Mouse (Mus musculus): ENCODE data around the gene Trim27. TPM values are rescaled to one million over a fixed set of nuclear protein-coding genes. Genes with fewer than 3 reads are reported as not detected.

Gene Trim27
- polyA plus RNA-seq, 1 experiment from 2014 or later: 42.7 TPM

DNA sequence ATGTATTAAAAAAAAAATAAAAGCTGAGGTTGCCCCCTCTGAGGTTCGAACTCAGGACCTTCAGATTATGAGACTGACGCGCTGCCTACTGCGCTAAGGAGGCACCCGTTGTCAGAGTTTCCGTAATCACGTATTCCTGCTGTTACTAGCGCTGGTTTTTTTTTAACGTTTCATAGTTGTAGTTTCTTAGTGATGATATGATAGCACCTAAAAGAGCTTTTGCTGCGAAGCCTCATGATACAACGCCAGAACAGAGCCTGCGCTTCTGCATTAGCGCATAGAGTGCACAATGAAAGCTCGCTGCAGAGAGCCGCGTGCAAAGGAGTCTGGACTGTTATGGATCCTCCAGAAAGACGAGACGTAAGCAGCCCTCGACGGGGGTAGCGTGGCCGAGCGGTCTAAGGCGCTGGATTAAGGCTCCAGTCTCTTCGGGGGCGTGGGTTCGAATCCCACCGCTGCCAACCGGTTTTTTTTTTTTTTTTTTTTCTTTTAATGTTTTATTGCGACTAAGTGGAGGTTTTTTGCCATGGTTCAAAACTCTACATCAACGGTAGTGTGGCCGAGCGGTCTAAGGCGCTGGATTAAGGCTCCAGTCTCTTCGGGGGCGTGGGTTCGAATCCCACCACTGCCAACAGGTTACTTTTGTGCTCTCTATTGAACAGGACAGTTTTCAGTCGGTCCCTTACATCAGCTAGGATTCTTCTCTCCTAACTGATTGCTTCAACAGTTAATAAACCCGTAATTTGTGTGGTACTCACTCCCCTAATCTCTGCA lies 9.4 kb upstream of the Trim27 start:
- ATAC-seq (ENCODE audit: low read depth): peak; percentile 77
- H3K27ac ChIP-seq (ENCODE audit: low read length): peak overlapping the region; percentile 53; the same call in 1 of the 2 replicates
- H3K4me2 ChIP-seq (ENCODE audit: low read depth, low read length): peak overlapping the region; percentile 97
- peak overlapping the region; percentile 75 for H3K4me3 ChIP-seq (ENCODE audit: low read depth, low read length)
- H3K27me3 ChIP-seq (ENCODE audit: control insufficient read depth, insufficient read depth, low read depth, low read length): no peaks in the 10 kb centered on the region; the same call in 1 of the 2 replicates
- WGBS (ENCODE audit: insufficient replicate concordance): under 1% methylated on average over 39 of the region's 39 CpGs
- H3K4me1 ChIP-seq (ENCODE audit: control insufficient read depth, low read depth, low read length): peaks cover 29% of the 10 kb centered on the region
- H3K9me3 ChIP-seq (replicated peaks; ENCODE audit: control insufficient read depth, low read length): no peaks in the 10 kb centered on the region
- H3K36me3 ChIP-seq (ENCODE audit: control insufficient read depth, insufficient read depth): no peaks in the 10 kb centered on the region
- peak overlapping the region; percentile 15; the same call in 1 of the 2 replicates for H3K9ac ChIP-seq (ENCODE audit: low read depth, low read length)

DNA sequence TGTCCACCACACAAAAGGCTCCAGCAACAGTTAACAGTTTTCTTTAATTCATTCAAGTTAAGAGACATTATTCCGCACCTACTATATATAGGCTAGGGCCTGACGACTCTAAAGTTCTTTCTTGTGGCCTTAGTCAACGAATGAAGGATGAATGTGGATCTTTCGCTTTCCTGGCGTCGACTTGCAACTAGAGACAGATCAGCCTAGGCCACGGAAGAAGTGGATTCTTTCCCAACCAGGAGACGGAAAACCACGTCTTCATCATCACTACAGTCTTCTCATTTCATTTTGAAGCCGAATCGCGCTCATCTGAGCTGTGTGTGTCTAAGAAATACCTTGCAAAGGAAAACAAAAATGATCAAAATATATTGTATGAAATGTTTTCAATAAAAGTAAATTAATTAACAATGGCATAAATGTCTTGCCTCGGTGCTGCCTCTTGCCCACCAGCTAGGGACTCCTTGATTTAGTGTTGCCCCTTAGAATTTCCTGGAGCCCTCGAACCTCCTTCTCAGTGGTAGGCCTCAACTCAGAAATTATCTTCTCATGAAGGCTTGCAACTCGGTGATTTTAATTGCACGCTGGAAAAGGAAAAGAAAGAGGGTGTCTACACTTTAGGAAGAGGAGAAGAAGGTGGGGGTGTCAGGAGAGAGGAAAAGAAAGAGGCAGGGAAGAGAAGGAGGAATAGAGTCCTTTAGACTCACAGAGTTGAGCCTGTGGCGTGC lies 8.7 kb upstream of the Trim27 start:
- Histone ChIP-seq H3K36me3 (ENCODE audit: control insufficient read depth, insufficient read depth) (no peaks in the 10 kb centered on the region), H3K9ac (ENCODE audit: low read depth, low read length) (no peak overlapping the region), H3K4me2 (ENCODE audit: low read depth, low read length) (peak overlapping the region; percentile 97; the same call in 1 of the 2 replicates), H3K4me3 (ENCODE audit: low read depth, low read length) (peak overlapping the region; percentile 63), H3K27ac (ENCODE audit: low read length) (no peak overlapping the region), H3K4me1 (ENCODE audit: control insufficient read depth, low read depth, low read length) (peaks cover 29% of the 10 kb centered on the region), H3K27me3 (ENCODE audit: control insufficient read depth, insufficient read depth, low read depth, low read length) (no peaks in the 10 kb centered on the region; the same call in 1 of the 2 replicates), H3K9me3 (replicated peaks; ENCODE audit: control insufficient read depth, low read length) (no peaks in the 10 kb centered on the region)
- 65% methylated on average over 17 of the region's 17 CpGs for WGBS (ENCODE audit: insufficient replicate concordance)
- no peak for ATAC-seq (ENCODE audit: low read depth)

DNA sequence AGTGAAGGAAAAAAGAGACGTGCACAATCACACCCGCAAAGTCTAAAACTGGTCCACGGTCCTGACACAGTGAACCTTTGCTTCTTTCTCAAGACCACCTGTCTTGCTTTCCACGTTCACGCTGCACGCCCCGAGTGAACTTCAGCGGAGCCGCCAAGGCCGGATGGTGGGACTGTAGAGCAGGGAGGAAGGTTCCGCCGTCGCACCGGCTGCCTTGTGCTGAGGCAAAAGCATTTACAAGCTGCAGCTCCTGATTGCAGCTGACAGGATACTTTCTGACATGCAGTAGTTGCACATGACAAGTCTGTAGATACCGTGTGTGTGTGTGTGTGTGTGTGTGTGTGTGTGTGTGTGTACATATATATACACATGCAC lies 8.1 kb upstream of the Trim27 start:
- no peaks in the 10 kb centered on the region for H3K27me3 ChIP-seq (ENCODE audit: control insufficient read depth, insufficient read depth, low read depth, low read length)
- WGBS (ENCODE audit: insufficient replicate concordance): 26% methylated on average over 15 of the region's 15 CpGs
- H3K9me3 ChIP-seq (replicated peaks; ENCODE audit: control insufficient read depth, low read length): no peaks in the 10 kb centered on the region
- H3K36me3 ChIP-seq (ENCODE audit: control insufficient read depth, insufficient read depth): no peaks in the 10 kb centered on the region
- H3K4me2 ChIP-seq (ENCODE audit: low read depth, low read length): peak overlapping the region; percentile 68; the same call in 1 of the 2 replicates
- peaks cover 29% of the 10 kb centered on the region for H3K4me1 ChIP-seq (ENCODE audit: control insufficient read depth, low read depth, low read length)
- no peak overlapping the region for H3K9ac ChIP-seq (ENCODE audit: low read depth, low read length)
- H3K4me3 ChIP-seq (ENCODE audit: low read depth, low read length): peak overlapping the region; percentile 63
- no peak overlapping the region for H3K27ac ChIP-seq (ENCODE audit: low read length)
- no peak for ATAC-seq (ENCODE audit: low read depth)

DNA sequence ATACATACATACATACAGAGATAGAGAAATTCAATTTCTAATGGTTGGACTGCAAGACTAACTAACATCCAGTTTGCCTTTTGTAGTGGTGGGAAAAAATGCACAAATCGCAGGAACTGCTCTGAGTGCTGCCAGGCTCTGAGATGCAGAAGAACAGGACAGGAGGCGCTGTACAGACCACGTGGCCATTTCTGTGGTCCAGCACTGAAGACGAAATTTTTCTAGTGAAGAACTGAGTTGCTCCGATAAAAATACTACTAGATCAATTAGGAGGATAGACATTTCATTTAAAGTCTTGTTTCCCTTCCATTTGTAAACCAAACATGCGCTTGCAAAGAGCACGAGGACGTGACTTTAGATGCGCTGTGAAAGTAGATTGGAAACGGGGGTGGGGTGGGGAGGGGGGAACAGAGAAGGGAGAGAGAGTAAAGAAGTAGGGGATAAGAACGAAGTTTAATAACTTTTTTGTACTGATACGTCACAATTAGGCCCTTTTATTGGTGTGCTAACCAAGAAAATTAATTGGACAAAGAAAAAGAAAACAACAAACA lies 7.6 kb upstream of the Trim27 start:
- WGBS (ENCODE audit: insufficient replicate concordance): 1% methylated on average over 12 of the region's 12 CpGs
- Histone ChIP-seq H3K4me1 (ENCODE audit: control insufficient read depth, low read depth, low read length) (peaks cover 28% of the 10 kb centered on the region), H3K27ac (ENCODE audit: low read length) (no peak overlapping the region; the same call in 1 of the 2 replicates), H3K4me3 (ENCODE audit: low read depth, low read length) (peak overlapping the region; percentile 63), H3K27me3 (ENCODE audit: control insufficient read depth, insufficient read depth, low read depth, low read length) (no peaks in the 10 kb centered on the region), H3K36me3 (ENCODE audit: control insufficient read depth, insufficient read depth) (no peaks in the 10 kb centered on the region), H3K9ac (ENCODE audit: low read depth, low read length) (peak overlapping the region; percentile 57), H3K9me3 (replicated peaks; ENCODE audit: control insufficient read depth, low read length) (no peaks in the 10 kb centered on the region), H3K4me2 (ENCODE audit: low read depth, low read length) (peak overlapping the region; percentile 68)
- no peak for ATAC-seq (ENCODE audit: low read depth)

DNA sequence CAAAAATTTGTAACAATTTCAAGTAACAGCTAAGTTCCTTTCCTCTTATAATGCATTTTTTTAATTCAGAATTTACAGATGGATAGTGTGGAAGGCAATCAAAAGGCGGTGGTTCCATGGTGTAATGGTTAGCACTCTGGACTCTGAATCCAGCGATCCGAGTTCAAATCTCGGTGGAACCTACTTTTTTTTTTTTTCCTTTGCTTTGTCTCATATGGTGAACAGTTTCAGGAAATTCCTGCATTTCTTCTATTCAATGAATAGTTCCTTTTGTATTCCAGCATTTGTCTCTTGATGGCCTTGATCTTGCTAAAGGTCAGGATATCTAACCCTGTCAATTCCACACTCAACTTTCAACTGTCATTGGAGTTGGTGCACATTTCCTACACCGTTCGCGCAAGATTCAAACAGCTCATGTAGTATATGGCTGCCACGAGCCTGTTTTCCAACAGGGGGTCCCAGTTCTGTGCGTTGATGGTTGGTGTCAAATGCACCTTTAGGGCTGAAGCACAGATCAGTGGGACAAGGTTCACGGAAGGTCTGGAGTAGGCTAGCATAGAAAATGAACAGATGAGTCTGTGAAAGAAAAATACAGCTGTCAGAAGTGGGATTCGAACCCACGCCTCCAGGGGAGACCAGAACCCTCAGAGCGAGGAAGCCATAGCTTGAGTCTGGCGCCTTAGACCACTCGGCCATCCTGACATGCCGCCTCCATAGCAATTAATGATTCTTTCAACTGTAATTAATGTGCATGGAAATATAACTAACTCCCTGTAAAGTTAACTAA lies 6.8 kb upstream of the Trim27 start:
- Histone ChIP-seq H3K27ac (ENCODE audit: low read length) (no peak overlapping the region), H3K4me2 (ENCODE audit: low read depth, low read length) (peak overlapping the region; percentile 68), H3K9me3 (replicated peaks; ENCODE audit: control insufficient read depth, low read length) (no peaks in the 10 kb centered on the region), H3K4me1 (ENCODE audit: control insufficient read depth, low read depth, low read length) (peaks cover 24% of the 10 kb centered on the region), H3K9ac (ENCODE audit: low read depth, low read length) (peak overlapping the region; percentile 42), H3K27me3 (ENCODE audit: control insufficient read depth, insufficient read depth, low read depth, low read length) (no peaks in the 10 kb centered on the region), H3K36me3 (ENCODE audit: control insufficient read depth, insufficient read depth) (no peaks in the 10 kb centered on the region), H3K4me3 (ENCODE audit: low read depth, low read length) (peak overlapping the region; percentile 52)
- peak; percentile 52 for ATAC-seq (ENCODE audit: low read depth)
- WGBS (ENCODE audit: insufficient replicate concordance): 1% methylated on average over 16 of the region's 16 CpGs

DNA sequence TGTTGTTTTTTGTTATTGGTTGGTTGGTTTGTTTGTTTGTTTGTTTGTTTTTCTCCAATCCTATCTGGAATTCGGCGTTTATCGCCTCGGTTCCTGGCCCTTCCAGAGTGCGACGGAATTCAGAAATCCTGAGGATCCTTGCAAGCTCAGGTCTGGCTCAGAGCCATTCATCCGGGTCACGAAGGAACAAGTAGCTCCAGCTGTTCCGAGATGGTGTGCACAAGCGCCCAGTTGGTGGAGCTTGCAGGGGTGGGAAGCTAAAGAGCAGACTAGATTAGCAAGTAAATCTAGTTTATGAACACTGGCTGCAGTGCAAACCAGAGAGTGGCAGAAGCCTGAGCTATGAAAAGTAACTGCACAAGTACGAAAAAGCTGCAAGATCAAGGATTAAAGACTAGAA lies 6.2 kb upstream of the Trim27 start:
- H3K27me3 ChIP-seq (ENCODE audit: control insufficient read depth, insufficient read depth, low read depth, low read length): no peaks in the 10 kb centered on the region
- peaks cover 24% of the 10 kb centered on the region for H3K4me1 ChIP-seq (ENCODE audit: control insufficient read depth, low read depth, low read length)
- no peaks in the 10 kb centered on the region for H3K36me3 ChIP-seq (ENCODE audit: control insufficient read depth, insufficient read depth)
- H3K4me2 ChIP-seq (ENCODE audit: low read depth, low read length): peak overlapping the region; percentile 68
- H3K9me3 ChIP-seq (replicated peaks; ENCODE audit: control insufficient read depth, low read length): no peaks in the 10 kb centered on the region
- H3K9ac ChIP-seq (ENCODE audit: low read depth, low read length): peak overlapping the region; percentile 10; the same call in 1 of the 2 replicates
- no peak for ATAC-seq (ENCODE audit: low read depth)
- H3K4me3 ChIP-seq (ENCODE audit: low read depth, low read length): peak overlapping the region; percentile 52
- H3K27ac ChIP-seq (ENCODE audit: low read length): 0 out of 2 replicates have a peak overlapping the region, but pooled peaks have one; percentile 24
- 1% methylated on average over 11 of the region's 11 CpGs for WGBS (ENCODE audit: insufficient replicate concordance)

DNA sequence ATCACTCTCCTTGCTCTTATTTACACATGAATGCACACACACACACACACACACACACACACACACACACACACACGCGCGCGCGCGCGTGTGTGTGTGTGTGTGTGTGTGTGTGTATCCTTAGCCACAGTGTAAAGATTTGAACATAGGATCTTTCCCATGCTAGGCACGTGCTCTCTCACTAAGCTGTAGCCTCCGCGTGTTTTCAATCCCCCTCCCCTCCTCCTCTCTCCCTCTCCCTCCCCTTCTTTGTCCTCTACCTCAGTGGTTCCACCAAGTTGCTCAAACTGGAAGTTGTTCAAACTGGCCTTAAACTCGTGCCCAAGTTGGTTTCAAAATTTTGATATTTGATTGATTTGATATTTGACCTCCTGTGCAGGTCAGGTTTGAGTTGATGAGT lies 2.5 kb upstream of the Trim27 start:
- Histone ChIP-seq H3K4me3 (ENCODE audit: low read depth, low read length) (no peak overlapping the region), H3K9me3 (replicated peaks; ENCODE audit: control insufficient read depth, low read length) (no peaks in the 10 kb centered on the region), H3K36me3 (ENCODE audit: control insufficient read depth, insufficient read depth) (no peaks in the 10 kb centered on the region), H3K27ac (ENCODE audit: low read length) (no peak overlapping the region), H3K9ac (ENCODE audit: low read depth, low read length) (no peak overlapping the region), H3K4me1 (ENCODE audit: control insufficient read depth, low read depth, low read length) (peaks cover 29% of the 10 kb centered on the region), H3K4me2 (ENCODE audit: low read depth, low read length) (no peak overlapping the region), H3K27me3 (ENCODE audit: control insufficient read depth, insufficient read depth, low read depth, low read length) (no peaks in the 10 kb centered on the region)
- no peak for ATAC-seq (ENCODE audit: low read depth)
- 75% methylated on average over 9 of the region's 11 CpGs for WGBS (ENCODE audit: insufficient replicate concordance)

DNA sequence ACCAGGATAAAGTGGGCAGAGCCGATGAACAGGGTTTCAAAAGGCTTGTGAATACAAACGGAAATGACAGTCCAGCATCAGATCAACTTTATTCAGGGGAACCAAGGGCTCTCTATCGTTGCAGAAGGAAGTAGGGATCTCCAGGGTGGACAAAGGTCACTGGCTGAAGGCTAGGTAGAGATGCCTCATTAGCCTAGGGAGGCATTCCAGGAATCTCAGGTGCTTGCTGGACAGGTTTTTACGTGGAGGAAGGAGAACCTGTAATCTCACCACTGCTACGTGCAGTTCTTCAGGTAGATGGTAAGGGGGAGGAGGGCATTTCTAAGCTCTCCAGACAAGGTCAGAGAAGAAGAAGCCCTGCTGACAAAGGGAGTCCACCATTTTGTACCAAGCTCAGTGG lies 1.6 kb upstream of the Trim27 start:
- Histone ChIP-seq H3K9ac (ENCODE audit: low read depth, low read length) (no peak overlapping the region), H3K4me1 (ENCODE audit: control insufficient read depth, low read depth, low read length) (peaks cover 33% of the 10 kb centered on the region), H3K27ac (ENCODE audit: low read length) (no peak overlapping the region), H3K27me3 (ENCODE audit: control insufficient read depth, insufficient read depth, low read depth, low read length) (no peaks in the 10 kb centered on the region), H3K9me3 (replicated peaks; ENCODE audit: control insufficient read depth, low read length) (no peaks in the 10 kb centered on the region), H3K36me3 (ENCODE audit: control insufficient read depth, insufficient read depth) (peaks cover 6% of the 10 kb centered on the region), H3K4me3 (ENCODE audit: low read depth, low read length) (no peak overlapping the region), H3K4me2 (ENCODE audit: low read depth, low read length) (no peak overlapping the region)
- 62% methylated on average over 5 of the region's 5 CpGs for WGBS (ENCODE audit: insufficient replicate concordance)
- no peak for ATAC-seq (ENCODE audit: low read depth)
